Mouse (Mus musculus) embryonic facial prominence, embryonic 14.5 days (tissue): Measurements from ENCODE around the gene Ssbp4. TPM values are rescaled to one million over a fixed set of nuclear protein-coding genes. Genes with fewer than 3 reads are reported as not detected.
A peak's percentile ranks its signal among the peaks of the same experiment; 100 is the strongest.

ENCODE experiments used
- ATAC-seq: fragments of 200-750 bp; cut with Nextera tagmentation; 2 replicates; pipeline ENCODE4 v1.8.0; 2017; ENCODE audit warnings: low read depth, moderate number of reproducible peaks, moderate TSS enrichment
- DNase-seq: peaks from one replicate; pipeline ENCODE4 v3.0.0-alpha.2; 2015; ENCODE audit warnings: low spot score
- H3K27ac ChIP-seq: fragments of 300-500 bp; sonication (generic); replicated peaks from 2 replicates; pipeline ENCODE4 v1.5.1; 2014; ENCODE audit warnings: low read depth, mild to moderate bottlenecking, low read length, moderate library complexity
- H3K27me3 ChIP-seq: fragments of 300-500 bp; sonication (generic); replicated peaks from 2 replicates; pipeline ENCODE4 v1.6.1; 2014; ENCODE audit warnings: low read length; ENCODE audit not compliant: control insufficient read depth, insufficient read depth
- H3K36me3 ChIP-seq: fragments of 300-500 bp; sonication (generic); 2 replicates; pipeline ENCODE4 v1.6.1; 2014; ENCODE audit warnings: low read length, mixed read lengths; ENCODE audit not compliant: control insufficient read depth, insufficient read depth
- H3K4me1 ChIP-seq: fragments of 300-500 bp; sonication (generic); 2 replicates; pipeline ENCODE4 v1.6.1; 2014; ENCODE audit warnings: antibody characterized with exemption, low read length; ENCODE audit not compliant: control insufficient read depth, insufficient read depth
- H3K4me2 ChIP-seq: fragments of 300-500 bp; sonication (generic); 2 replicates; pipeline ENCODE4 v1.6.1; 2014; ENCODE audit warnings: low read depth, mild to moderate bottlenecking, low read length, moderate library complexity, mixed read lengths
- H3K4me3 ChIP-seq: fragments of 300-500 bp; sonication (generic); 2 replicates; pipeline ENCODE4 v1.5.1; 2014; ENCODE audit warnings: low read depth, mild to moderate bottlenecking, low read length
- H3K9ac ChIP-seq: fragments of 300-500 bp; sonication (generic); 2 replicates; pipeline ENCODE4 v1.6.1; 2014; ENCODE audit warnings: low read depth, mild to moderate bottlenecking, low read length, moderate library complexity, mixed read lengths
- H3K9me3 ChIP-seq: fragments of 300-500 bp; sonication (generic); 2 replicates; pipeline ENCODE4 v1.6.1; 2016; ENCODE audit warnings: low read length; ENCODE audit not compliant: control insufficient read depth
- WGBS: fragments of 180-500 bp; shearing (Covaris S2); extraction: QIAGEN DNeasy Blood & Tissue Kit; methylation state at CpG from one replicate; pipeline ENCODE4 v1.1.7; 2014; 5-methylcytosine and 5-hydroxymethylcytosine counted together
- polyA plus RNA-seq: library from polyadenylated mRNA; unstranded; fragments of >200 nt; fragmentation: Nextera tagmentation; extraction: Ambion mirVana; gene quantifications from 2 replicates; pipeline ENCODE4 v1.2.1, GENCODE M21; 2014

Gene Ssbp4
- polyA plus RNA-seq, 1 experiment from 2014 or later = 120 TPM

GRCm38 (mm10) chr8:70649324-70649723 lies 40.7 kb upstream of the Ssbp4 start:
- H3K27me3 ChIP-seq = no peaks in the 10 kb centered on the region
- no peak overlapping the region for H3K9ac ChIP-seq
- ATAC-seq (peak; percentile 61), DNase-seq (peak; percentile 95)
- no peak overlapping the region for H3K4me2 ChIP-seq
- H3K36me3 ChIP-seq = peaks cover 40% of the 10 kb centered on the region
- no peak overlapping the region for H3K4me3 ChIP-seq
- peak overlapping the region; percentile 7; the same call in 1 of the 2 replicates for H3K27ac ChIP-seq
- 45% methylated on average over 4 of the region's 4 CpGs for WGBS
- peaks cover 5% of the 10 kb centered on the region; the same call in 1 of the 2 replicates for H3K4me1 ChIP-seq
- no peaks in the 10 kb centered on the region for H3K9me3 ChIP-seq

DNA sequence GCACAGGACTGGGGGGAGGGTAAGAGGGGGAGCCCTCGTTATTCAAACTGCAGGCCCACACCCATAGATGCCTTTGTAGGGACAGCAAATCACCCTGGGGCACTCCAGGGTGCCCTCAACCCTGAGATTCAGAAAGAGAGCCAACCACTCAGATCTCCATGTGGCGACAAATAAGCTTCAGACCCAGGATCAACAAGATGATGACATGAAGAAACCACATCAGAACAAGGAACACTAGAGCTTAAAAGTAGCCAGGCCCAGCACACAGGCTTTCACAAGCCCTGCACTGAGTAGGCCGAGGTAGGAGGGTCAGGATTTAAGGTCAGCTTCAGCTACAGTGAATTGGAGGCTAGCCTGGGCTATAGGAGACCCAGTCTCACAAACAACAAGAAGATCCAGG lies 40.2 kb upstream of the Ssbp4 start:
- no peak overlapping the region for H3K4me3 ChIP-seq
- DNase-seq (no peak), ATAC-seq (no peak)
- peak overlapping the region; percentile 1; the same call in 1 of the 2 replicates for H3K27ac ChIP-seq
- H3K4me2 ChIP-seq = no peak overlapping the region
- no peaks in the 10 kb centered on the region for H3K27me3 ChIP-seq
- H3K36me3 ChIP-seq = peaks cover 36% of the 10 kb centered on the region
- H3K4me1 ChIP-seq = peaks cover 5% of the 10 kb centered on the region; the same call in 1 of the 2 replicates
- 56% methylated on average over 3 of the region's 3 CpGs for WGBS
- H3K9me3 ChIP-seq = no peaks in the 10 kb centered on the region
- no peak overlapping the region for H3K9ac ChIP-seq

GRCm38 (mm10) chr8:70648164-70648442 lies 39.4 kb upstream of the Ssbp4 start:
- Histone ChIP-seq H3K4me3 (no peak overlapping the region), H3K4me2 (no peak overlapping the region), H3K9me3 (no peaks in the 10 kb centered on the region), H3K4me1 (peaks cover 5% of the 10 kb centered on the region; the same call in 1 of the 2 replicates), H3K36me3 (peaks cover 35% of the 10 kb centered on the region), H3K27me3 (no peaks in the 10 kb centered on the region), H3K9ac (no peak overlapping the region), H3K27ac (no peak overlapping the region)
- WGBS = 42% methylated on average over 1 of the region's 1 CpGs
- DNase-seq = no peak
- ATAC-seq = no peak

- Histone ChIP-seq H3K9ac (peak overlapping the region; percentile 28; the same call in 1 of the 2 replicates), H3K27me3 (no peaks in the 10 kb centered on the region), H3K9me3 (no peaks in the 10 kb centered on the region), H3K27ac (peak overlapping the region; percentile 49; the same call in 1 of the 2 replicates), H3K4me2 (no peak overlapping the region), H3K4me1 (peaks cover 5% of the 10 kb centered on the region; the same call in 1 of the 2 replicates), H3K4me3 (no peak overlapping the region), H3K36me3 (peaks cover 31% of the 10 kb centered on the region)
- peak; percentile 20; the same call in 1 of the 2 replicates for ATAC-seq
- peak; percentile 35 for DNase-seq
- 30% methylated on average over 8 of the region's 8 CpGs for WGBS
Measured at GRCm38 (mm10) chr8:70647343-70648163, 38.9 kb upstream of the Ssbp4 start.

DNA sequence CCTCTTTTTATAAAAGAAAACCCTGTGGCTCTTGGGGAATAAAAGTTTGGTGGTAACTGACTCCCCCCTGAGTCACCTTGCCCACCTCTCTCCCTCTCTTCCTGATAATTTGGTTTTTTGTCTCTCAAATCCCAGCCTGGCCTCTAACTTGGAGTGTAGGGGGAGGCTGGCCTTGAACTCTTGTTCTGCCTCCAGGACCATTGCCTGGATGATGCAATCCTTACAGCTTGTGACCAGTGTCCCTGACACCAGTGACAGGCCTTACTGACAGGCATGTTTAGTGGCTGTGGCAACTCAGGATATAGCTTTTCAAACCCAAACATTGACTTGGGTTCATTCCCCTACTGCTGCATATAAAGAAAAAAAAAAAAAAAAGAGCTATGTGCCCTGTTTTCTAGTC lies 38.1 kb upstream of the Ssbp4 start:
- H3K27ac ChIP-seq = no peak overlapping the region

DNA sequence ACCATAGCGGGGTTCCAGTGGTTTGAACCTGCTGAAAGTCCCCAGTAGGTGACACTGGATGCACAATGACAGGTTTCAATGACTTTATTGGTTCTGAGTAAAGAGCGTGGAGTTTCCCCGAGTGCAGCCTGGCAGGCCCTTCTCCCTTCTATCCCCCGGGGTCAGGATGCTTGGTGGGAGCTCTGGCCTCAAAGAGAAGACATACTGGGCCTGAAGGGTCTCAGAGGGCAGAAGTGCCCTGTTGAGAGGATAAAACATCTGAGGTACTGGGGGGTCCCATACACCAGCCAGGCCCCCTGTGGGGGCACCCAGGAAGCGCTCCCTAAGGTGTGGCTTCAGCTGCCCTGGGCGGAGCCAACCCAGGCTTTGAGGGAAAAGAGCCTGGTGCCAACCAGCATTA lies 37.7 kb upstream of the Ssbp4 start:
- no peak overlapping the region for H3K4me3 ChIP-seq
- no peak overlapping the region for H3K4me2 ChIP-seq
- no peak overlapping the region for H3K9ac ChIP-seq
- H3K4me1 ChIP-seq = peaks cover 5% of the 10 kb centered on the region; the same call in 1 of the 2 replicates
- ATAC-seq (no peak), DNase-seq (no peak)
- H3K9me3 ChIP-seq = no peaks in the 10 kb centered on the region
- WGBS = 74% methylated on average over 6 of the region's 6 CpGs
- no peaks in the 10 kb centered on the region for H3K27me3 ChIP-seq
- H3K27ac ChIP-seq = no peak overlapping the region
- H3K36me3 ChIP-seq = peaks cover 19% of the 10 kb centered on the region

More for the DNA sequence above, 38.1 kb upstream of the Ssbp4 start:
- Histone ChIP-seq H3K4me3 (no peak overlapping the region), H3K9ac (no peak overlapping the region), H3K27me3 (no peaks in the 10 kb centered on the region), H3K36me3 (peaks cover 23% of the 10 kb centered on the region), H3K4me1 (peaks cover 5% of the 10 kb centered on the region; the same call in 1 of the 2 replicates), H3K9me3 (no peaks in the 10 kb centered on the region), H3K4me2 (no peak overlapping the region)
- ATAC-seq (no peak), DNase-seq (no peak)

DNA sequence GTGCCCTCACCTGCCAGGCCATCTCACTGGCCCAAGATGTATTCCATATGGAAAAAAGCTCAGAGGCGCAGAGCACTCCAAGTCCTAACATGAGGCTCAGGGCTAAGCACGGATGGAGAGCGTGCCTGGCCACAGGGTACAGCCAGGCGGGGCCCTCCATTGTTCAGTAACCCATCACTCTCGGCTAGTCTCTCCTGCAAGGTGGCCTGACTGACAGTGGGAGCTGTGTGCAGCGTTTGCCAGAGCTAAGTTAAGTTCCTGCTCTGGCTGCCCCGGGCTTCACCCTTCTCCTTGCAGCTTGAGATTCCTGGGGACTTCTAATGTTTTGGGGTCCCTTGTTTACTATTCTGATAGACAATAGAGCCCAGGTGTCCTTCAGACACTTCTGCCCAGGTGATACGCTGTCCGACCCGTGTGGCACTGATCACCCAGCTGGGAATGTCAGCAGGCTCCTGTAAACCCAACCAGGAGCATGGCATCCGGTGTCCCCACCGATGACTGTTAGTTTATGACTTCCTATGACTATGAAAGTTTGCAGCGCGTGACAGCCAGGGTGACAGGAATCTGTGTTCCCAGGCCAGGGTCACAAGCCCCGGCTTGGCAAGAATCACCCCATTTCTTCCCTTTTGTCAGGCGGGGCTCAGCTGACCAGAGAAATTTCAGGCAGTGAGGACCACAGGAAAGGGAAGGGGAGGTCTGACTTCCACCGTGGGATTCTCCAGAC lies 37.0 kb upstream of the Ssbp4 start:
- 58% methylated on average over 17 of the region's 17 CpGs for WGBS
- H3K4me1 ChIP-seq = peaks cover 5% of the 10 kb centered on the region; the same call in 1 of the 2 replicates
- no peak overlapping the region for H3K4me3 ChIP-seq
- no peak overlapping the region for H3K4me2 ChIP-seq
- no peak overlapping the region for H3K9ac ChIP-seq
- H3K27me3 ChIP-seq = no peaks in the 10 kb centered on the region
- no peak for ATAC-seq
- H3K36me3 ChIP-seq = peaks cover 12% of the 10 kb centered on the region
- no peaks in the 10 kb centered on the region for H3K9me3 ChIP-seq
- no peak overlapping the region for H3K27ac ChIP-seq
- DNase-seq = no peak

GRCm38 (mm10) chr8:70644065-70644464 lies 35.4 kb upstream of the Ssbp4 start:
- no peaks in the 10 kb centered on the region for H3K4me1 ChIP-seq
- no peak overlapping the region for H3K4me3 ChIP-seq
- no peaks in the 10 kb centered on the region for H3K27me3 ChIP-seq
- H3K27ac ChIP-seq = no peak overlapping the region
- H3K36me3 ChIP-seq = no peaks in the 10 kb centered on the region
- H3K9me3 ChIP-seq = no peaks in the 10 kb centered on the region
- H3K9ac ChIP-seq = no peak overlapping the region
- DNase-seq (no peak), ATAC-seq (no peak)
- WGBS = 81% methylated on average over 2 of the region's 2 CpGs
- H3K4me2 ChIP-seq = no peak overlapping the region
